Mouse (Mus musculus): ENCODE measurements around the gene Olfr305.

- TF ChIP-seq CTCF (IDR thresholded peaks at IDR 0.05; ENCODE audit: low read depth, low read length) (no peak), EP300 (IDR thresholded peaks at IDR 0.05; ENCODE audit: insufficient read depth, low read depth, low read length) (peak; percentile 92)
These were observed 22.5 kb downstream of the Olfr305 start for GRCm38 (mm10) chr7:86344253-86344652.
